Mouse (Mus musculus): ENCODE measurements around the gene Rnf2. TPM values are rescaled to one million over a fixed set of nuclear protein-coding genes. Genes with fewer than 3 reads are reported as not detected.

Gene Rnf2
- polyA plus RNA-seq (2012; rRNA removed): 33.8 and 33.9 TPM in 2 replicates

DNA sequence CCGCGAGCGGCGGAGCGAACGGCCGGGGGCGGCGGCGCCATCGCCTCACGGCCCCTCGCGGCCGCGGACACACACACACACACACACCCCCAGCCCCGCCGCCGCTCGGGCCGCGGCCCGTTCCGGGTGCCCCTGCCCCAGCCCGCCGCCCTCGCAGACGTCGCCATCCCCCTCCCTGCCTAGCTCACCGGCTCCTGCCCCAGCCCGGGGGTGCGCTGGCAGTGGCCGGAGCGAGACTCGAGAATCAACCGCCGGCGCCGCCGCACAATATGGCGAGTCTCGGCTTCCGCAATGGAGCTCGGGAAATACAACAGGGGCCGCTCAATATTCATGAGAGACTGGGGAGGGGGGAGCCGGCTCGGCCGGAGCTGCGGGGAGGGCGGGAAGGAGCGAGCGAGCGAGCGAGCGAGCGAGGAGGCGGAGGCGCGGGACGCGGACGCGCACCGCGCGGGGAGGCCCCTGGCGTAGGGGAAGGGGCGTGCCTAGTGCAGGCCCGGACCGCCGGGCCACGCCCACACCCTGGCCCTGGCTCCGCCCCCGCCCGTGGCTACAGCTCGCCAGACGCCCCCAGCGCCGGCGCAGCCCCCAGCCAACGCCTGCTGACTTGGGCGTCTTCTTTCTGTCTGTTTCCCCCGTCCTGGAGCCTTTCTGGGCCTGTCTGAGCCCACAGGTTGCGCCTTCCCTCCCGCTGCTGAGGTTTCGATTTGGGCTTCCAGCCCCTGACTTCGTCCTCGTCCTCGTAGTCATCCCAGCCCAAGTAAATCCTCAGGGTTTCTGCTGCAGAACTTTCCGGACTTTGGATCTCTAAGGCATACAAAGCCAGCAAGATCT, at the start of gene Rnf2:
Rnf2 (minus strand) TSS at position 425 of the 831 bp plus-strand sequence.
- peaks cover 5% of the 10 kb centered on the region for H3K4me1 ChIP-seq (ENCODE audit: control insufficient read depth, insufficient read depth, low read length)
- H3K27ac ChIP-seq (ENCODE audit: insufficient read depth, low read length): peak within 1 kb of the TSS; percentile 75
- TF ChIP-seq POLR2A (IDR thresholded peaks at IDR 0.05; ENCODE audit: extremely low read depth, insufficient read depth, low read length) (peak; percentile 44; the same call in 1 of the 2 replicates), CTCF (IDR thresholded peaks at IDR 0.05; ENCODE audit: extremely low read depth, insufficient read depth, low read length) (no peak)
- peak within 1 kb of the TSS; percentile 52 for H3K4me3 ChIP-seq (ENCODE audit: insufficient read depth, low read length)

- Histone ChIP-seq H3K27ac (ENCODE audit: insufficient read depth, low read length) (no peak overlapping the region), H3K4me3 (ENCODE audit: insufficient read depth, low read length) (no peak overlapping the region), H3K4me1 (ENCODE audit: control insufficient read depth, insufficient read depth, low read length) (no peaks in the 10 kb centered on the region)
- TF ChIP-seq POLR2A (IDR thresholded peaks at IDR 0.05; ENCODE audit: extremely low read depth, insufficient read depth, low read length) (no peak), CTCF (IDR thresholded peaks at IDR 0.05; ENCODE audit: extremely low read depth, insufficient read depth, low read length) (no peak)
Observed at GRCm38 (mm10) chr1:151549794-151550193, 49.0 kb upstream of the Rnf2 start.

DNA sequence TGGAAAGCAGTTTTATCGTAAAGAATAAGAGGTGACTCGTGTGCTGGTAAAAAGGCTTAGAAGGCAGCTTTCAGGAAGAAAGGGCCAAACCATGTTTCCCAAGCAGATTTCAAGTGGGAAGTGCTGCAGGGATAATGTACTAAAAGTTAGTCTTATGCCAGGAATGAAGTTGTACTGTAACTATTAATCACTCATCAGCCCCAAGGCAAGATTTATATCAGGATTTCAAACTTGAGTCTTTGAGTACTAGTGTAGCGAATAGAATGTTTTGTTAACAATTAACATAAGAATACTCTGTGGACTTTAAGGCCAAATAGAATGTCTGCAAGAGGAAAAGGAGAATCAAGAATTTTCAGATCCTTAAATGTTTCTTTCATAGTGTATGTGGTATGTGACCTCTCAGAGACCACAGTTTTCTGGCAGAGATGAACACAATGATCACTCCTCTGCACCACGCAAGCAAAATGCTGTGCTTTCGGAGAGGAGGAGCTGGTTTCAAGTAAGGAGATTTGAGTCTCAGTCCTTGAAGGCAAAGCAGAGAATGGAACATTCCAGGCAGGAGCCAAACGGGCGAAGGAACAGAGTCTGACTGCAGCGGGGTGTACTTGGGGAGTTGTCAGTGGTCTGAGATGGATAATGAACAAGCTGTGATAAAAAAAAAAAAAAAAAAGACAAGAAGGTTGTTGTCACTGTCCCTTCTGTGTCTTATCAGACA, 48.3 kb upstream of the Rnf2 start:
- TF ChIP-seq CTCF (IDR thresholded peaks at IDR 0.05; ENCODE audit: extremely low read depth, insufficient read depth, low read length) (no peak), POLR2A (IDR thresholded peaks at IDR 0.05; ENCODE audit: extremely low read depth, insufficient read depth, low read length) (no peak)
- H3K27ac ChIP-seq (ENCODE audit: insufficient read depth, low read length): no peak overlapping the region
- H3K4me1 ChIP-seq (ENCODE audit: control insufficient read depth, insufficient read depth, low read length): no peaks in the 10 kb centered on the region
- no peak overlapping the region for H3K4me3 ChIP-seq (ENCODE audit: insufficient read depth, low read length)

- H3K27ac ChIP-seq (ENCODE audit: insufficient read depth, low read length): no peak overlapping the region
- no peaks in the 10 kb centered on the region for H3K4me1 ChIP-seq (ENCODE audit: control insufficient read depth, insufficient read depth, low read length)
- TF ChIP-seq CTCF (IDR thresholded peaks at IDR 0.05; ENCODE audit: extremely low read depth, insufficient read depth, low read length) (no peak), POLR2A (IDR thresholded peaks at IDR 0.05; ENCODE audit: extremely low read depth, insufficient read depth, low read length) (no peak)
- no peak overlapping the region for H3K4me3 ChIP-seq (ENCODE audit: insufficient read depth, low read length)
Observed at GRCm38 (mm10) chr1:151545571-151545970, 44.8 kb upstream of the Rnf2 start.

- Histone ChIP-seq H3K4me1 (ENCODE audit: control insufficient read depth, insufficient read depth, low read length) (no peaks in the 10 kb centered on the region), H3K27ac (ENCODE audit: insufficient read depth, low read length) (no peak overlapping the region), H3K4me3 (ENCODE audit: insufficient read depth, low read length) (no peak overlapping the region)
- TF ChIP-seq CTCF (IDR thresholded peaks at IDR 0.05; ENCODE audit: extremely low read depth, insufficient read depth, low read length) (no peak), POLR2A (IDR thresholded peaks at IDR 0.05; ENCODE audit: extremely low read depth, insufficient read depth, low read length) (no peak)
Observed at GRCm38 (mm10) chr1:151544581-151544980, 43.8 kb upstream of the Rnf2 start.

- Histone ChIP-seq H3K4me1 (ENCODE audit: control insufficient read depth, insufficient read depth, low read length) (no peaks in the 10 kb centered on the region), H3K4me3 (ENCODE audit: insufficient read depth, low read length) (no peak overlapping the region), H3K27ac (ENCODE audit: insufficient read depth, low read length) (no peak overlapping the region)
- TF ChIP-seq CTCF (IDR thresholded peaks at IDR 0.05; ENCODE audit: extremely low read depth, insufficient read depth, low read length) (no peak), POLR2A (IDR thresholded peaks at IDR 0.05; ENCODE audit: extremely low read depth, insufficient read depth, low read length) (no peak)
Observed at GRCm38 (mm10) chr1:151543796-151544477, 43.2 kb upstream of the Rnf2 start.

DNA sequence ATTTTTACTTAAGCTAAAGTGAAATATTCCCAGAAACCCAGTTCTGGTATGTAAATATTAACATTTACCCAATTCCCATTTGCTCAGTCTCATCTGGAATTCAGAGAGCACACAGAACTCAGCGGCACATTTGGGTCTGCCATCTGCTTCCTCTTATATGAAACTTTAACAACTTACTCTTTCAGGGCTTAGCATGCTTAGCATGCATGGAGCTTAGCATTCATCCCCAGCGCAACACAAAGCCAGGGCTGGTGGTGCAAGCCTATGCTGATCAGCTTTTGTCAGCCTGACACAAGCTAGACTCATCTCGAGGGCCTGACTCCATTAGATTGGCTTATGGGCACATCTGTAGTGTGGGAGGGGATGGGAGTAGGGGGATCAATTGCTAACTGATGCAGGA, 25.9 kb upstream of the Rnf2 start:
- Histone ChIP-seq H3K4me1 (ENCODE audit: control insufficient read depth, insufficient read depth, low read length) (no peaks in the 10 kb centered on the region), H3K4me3 (ENCODE audit: insufficient read depth, low read length) (no peak overlapping the region), H3K27ac (ENCODE audit: insufficient read depth, low read length) (no peak overlapping the region)
- TF ChIP-seq CTCF (IDR thresholded peaks at IDR 0.05; ENCODE audit: extremely low read depth, insufficient read depth, low read length) (no peak), POLR2A (IDR thresholded peaks at IDR 0.05; ENCODE audit: extremely low read depth, insufficient read depth, low read length) (no peak)

- no peaks in the 10 kb centered on the region for H3K4me1 ChIP-seq (ENCODE audit: control insufficient read depth, insufficient read depth, low read length)
- H3K27ac ChIP-seq (ENCODE audit: insufficient read depth, low read length): no peak overlapping the region
- H3K4me3 ChIP-seq (ENCODE audit: insufficient read depth, low read length): no peak overlapping the region
- TF ChIP-seq CTCF (IDR thresholded peaks at IDR 0.05; ENCODE audit: extremely low read depth, insufficient read depth, low read length): no peak
Observed at GRCm38 (mm10) chr1:151517571-151518250, 17.0 kb upstream of the Rnf2 start.

- Histone ChIP-seq H3K27ac (ENCODE audit: insufficient read depth, low read length) (no peak overlapping the region), H3K4me1 (ENCODE audit: control insufficient read depth, insufficient read depth, low read length) (no peaks in the 10 kb centered on the region), H3K4me3 (ENCODE audit: insufficient read depth, low read length) (no peak overlapping the region)
- no peak for TF ChIP-seq CTCF (IDR thresholded peaks at IDR 0.05; ENCODE audit: extremely low read depth, insufficient read depth, low read length)
- no peak for TF ChIP-seq POLR2A (IDR thresholded peaks at IDR 0.05; ENCODE audit: extremely low read depth, insufficient read depth, low read length)
Observed at GRCm38 (mm10) chr1:151516871-151517270, 16.1 kb upstream of the Rnf2 start.
